Mouse (Mus musculus): ENCODE measurements around the gene Cdh18. TPM values are rescaled to one million over a fixed set of nuclear protein-coding genes. Genes with fewer than 3 reads are reported as not detected.
"Not testable (repeated sequence)": the region's sequence is repeated elsewhere in the genome, so short reads cannot be mapped to it uniquely, and the experiment has no call there.

The Cdh18 gene
- polyA plus RNA-seq, 1 experiment from 2014 or later, result not detected

GRCm38 (mm10) chr15:23317409-23317808 is 768.6 kb downstream of the Cdh18 start:
- Histone ChIP-seq H3K4me1 (ENCODE audit: insufficient read depth, low read depth, low read length) (no peaks in the 10 kb centered on the region), H3K27ac (ENCODE audit: low read length) (no peak overlapping the region), H3K27me3 (replicated peaks; ENCODE audit: insufficient read depth, low read length) (no peaks in the 10 kb centered on the region), H3K36me3 (ENCODE audit: insufficient read depth, low read length) (no peaks in the 10 kb centered on the region), H3K4me3 (ENCODE audit: low read depth, low read length) (no peak overlapping the region), H3K9me3 (ENCODE audit: low read length) (no peaks in the 10 kb centered on the region), H3K9ac (replicated peaks; ENCODE audit: low read depth) (no peak overlapping the region), H3K4me2 (replicated peaks; ENCODE audit: low read depth, low read length) (no peak overlapping the region)
- ATAC-seq (no peak), DNase-seq (ENCODE audit: low spot score) (no peak)
- TF ChIP-seq EP300 (IDR thresholded peaks at IDR 0.05) (no peak), CTCF (IDR thresholded peaks at IDR 0.05) (no peak)

DNA sequence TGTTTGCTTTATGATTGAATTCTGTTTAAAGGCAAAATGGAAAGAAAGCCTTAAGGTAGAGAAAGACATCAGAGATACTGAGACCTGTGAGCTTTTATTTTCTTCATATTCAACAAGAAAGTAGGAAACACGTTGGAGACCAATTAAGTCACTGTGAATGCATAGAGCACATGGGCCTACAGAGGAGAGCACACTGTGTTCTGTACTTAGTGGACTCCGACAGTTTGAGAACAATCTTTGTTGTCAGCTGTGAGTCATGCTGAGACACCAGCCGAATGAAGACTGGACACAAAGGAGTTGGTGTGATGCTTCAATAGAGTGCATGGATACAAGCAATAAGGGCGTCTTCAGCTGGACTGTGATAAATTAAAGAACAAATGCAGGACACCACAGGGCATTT is 791.5 kb downstream of the Cdh18 start:
- WGBS, result no CpG with 5 or more reads among the region's 4 CpGs
- H3K4me3 ChIP-seq (ENCODE audit: low read depth, low read length); H3K4me2 ChIP-seq (replicated peaks; ENCODE audit: low read depth, low read length); H3K9me3 ChIP-seq (ENCODE audit: low read length); H3K27ac ChIP-seq (ENCODE audit: low read length); H3K27me3 ChIP-seq (replicated peaks; ENCODE audit: insufficient read depth, low read length); H3K4me1 ChIP-seq (ENCODE audit: insufficient read depth, low read depth, low read length); ATAC-seq; H3K36me3 ChIP-seq (ENCODE audit: insufficient read depth, low read length); H3K9ac ChIP-seq (replicated peaks; ENCODE audit: low read depth); DNase-seq (ENCODE audit: low spot score): not testable (repeated sequence)

- Histone ChIP-seq H3K4me1 (ENCODE audit: insufficient read depth, low read depth, low read length) (no peaks in the 10 kb centered on the region), H3K4me3 (ENCODE audit: low read depth, low read length) (no peak overlapping the region), H3K36me3 (ENCODE audit: insufficient read depth, low read length) (no peaks in the 10 kb centered on the region), H3K27me3 (replicated peaks; ENCODE audit: insufficient read depth, low read length) (no peaks in the 10 kb centered on the region), H3K4me2 (replicated peaks; ENCODE audit: low read depth, low read length) (no peak overlapping the region), H3K9me3 (ENCODE audit: low read length) (no peaks in the 10 kb centered on the region), H3K9ac (replicated peaks; ENCODE audit: low read depth) (no peak overlapping the region), H3K27ac (ENCODE audit: low read length) (no peak overlapping the region)
- 68% methylated on average over 2 of the region's 2 CpGs for WGBS
- DNase-seq (ENCODE audit: low spot score) (no peak), ATAC-seq (no peak)
- TF ChIP-seq CTCF (IDR thresholded peaks at IDR 0.05) (no peak), EP300 (IDR thresholded peaks at IDR 0.05) (no peak)
These were observed 802.3 kb downstream of the Cdh18 start for GRCm38 (mm10) chr15:23351078-23351477.

- H3K27ac ChIP-seq (ENCODE audit: low read length), result no peak overlapping the region
- H3K4me3 ChIP-seq (ENCODE audit: low read depth, low read length), result no peak overlapping the region
- 81% methylated on average over 3 of the region's 3 CpGs for WGBS
- no peaks in the 10 kb centered on the region for H3K9me3 ChIP-seq (ENCODE audit: low read length)
- no peak overlapping the region for H3K4me2 ChIP-seq (replicated peaks; ENCODE audit: low read depth, low read length)
- H3K9ac ChIP-seq (replicated peaks; ENCODE audit: low read depth), result no peak overlapping the region
- H3K36me3 ChIP-seq (ENCODE audit: insufficient read depth, low read length), result no peaks in the 10 kb centered on the region
- DNase-seq (ENCODE audit: low spot score) (no peak), ATAC-seq (no peak)
- no peaks in the 10 kb centered on the region for H3K27me3 ChIP-seq (replicated peaks; ENCODE audit: insufficient read depth, low read length)
- H3K4me1 ChIP-seq (ENCODE audit: insufficient read depth, low read depth, low read length), result no peaks in the 10 kb centered on the region
- no peak for TF ChIP-seq EP300 (IDR thresholded peaks at IDR 0.05)
- no peak for TF ChIP-seq CTCF (IDR thresholded peaks at IDR 0.05)
These were observed 817.5 kb downstream of the Cdh18 start for GRCm38 (mm10) chr15:23366325-23366724.

DNA sequence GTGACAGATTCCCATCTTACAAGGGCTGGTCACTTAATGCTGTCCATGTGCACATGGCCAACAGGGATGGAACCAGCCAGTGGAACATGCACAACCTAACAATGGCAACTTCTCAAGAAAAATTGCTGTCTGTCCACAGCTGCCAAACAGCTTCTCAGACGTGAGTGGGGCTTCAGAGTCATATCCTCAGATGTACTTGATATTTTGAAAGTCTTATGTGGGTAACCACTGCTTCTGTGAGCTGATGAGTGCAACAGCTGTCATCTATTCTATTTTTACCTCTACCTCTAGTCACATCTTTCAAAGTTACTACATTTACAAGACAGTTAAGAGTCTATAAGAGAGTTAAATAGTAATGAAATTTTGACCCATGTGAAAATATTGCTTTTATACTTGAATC is 818.9 kb downstream of the Cdh18 start:
- H3K27me3 ChIP-seq (replicated peaks; ENCODE audit: insufficient read depth, low read length), result no peaks in the 10 kb centered on the region
- ATAC-seq, result no peak
- 27% methylated on average over 1 of the region's 1 CpGs for WGBS

GRCm38 (mm10) chr15:23378016-23378750 is 829.4 kb downstream of the Cdh18 start:
- no peak overlapping the region for H3K9ac ChIP-seq (replicated peaks; ENCODE audit: low read depth)
- TF ChIP-seq CTCF (IDR thresholded peaks at IDR 0.05) (no peak), EP300 (IDR thresholded peaks at IDR 0.05) (no peak)
- no peaks in the 10 kb centered on the region for H3K27me3 ChIP-seq (replicated peaks; ENCODE audit: insufficient read depth, low read length)
- DNase-seq (ENCODE audit: low spot score) (no peak), ATAC-seq (no peak)
- H3K4me3 ChIP-seq (ENCODE audit: low read depth, low read length), result no peak overlapping the region
- H3K4me1 ChIP-seq (ENCODE audit: insufficient read depth, low read depth, low read length), result no peaks in the 10 kb centered on the region
- no peaks in the 10 kb centered on the region for H3K9me3 ChIP-seq (ENCODE audit: low read length)
- H3K27ac ChIP-seq (ENCODE audit: low read length), result no peak overlapping the region
- no peak overlapping the region for H3K4me2 ChIP-seq (replicated peaks; ENCODE audit: low read depth, low read length)
- 92% methylated on average over 2 of the region's 2 CpGs for WGBS
- H3K36me3 ChIP-seq (ENCODE audit: insufficient read depth, low read length), result no peaks in the 10 kb centered on the region

More for the DNA sequence above, 818.9 kb downstream of the Cdh18 start:
- H3K27ac ChIP-seq (ENCODE audit: low read length), result no peak overlapping the region
- no peak overlapping the region for H3K9ac ChIP-seq (replicated peaks; ENCODE audit: low read depth)
- H3K4me2 ChIP-seq (replicated peaks; ENCODE audit: low read depth, low read length), result no peak overlapping the region
- H3K36me3 ChIP-seq (ENCODE audit: insufficient read depth, low read length), result no peaks in the 10 kb centered on the region
- TF ChIP-seq CTCF (IDR thresholded peaks at IDR 0.05), result no peak
- no peak for TF ChIP-seq EP300 (IDR thresholded peaks at IDR 0.05)
- H3K4me1 ChIP-seq (ENCODE audit: insufficient read depth, low read depth, low read length), result no peaks in the 10 kb centered on the region
- no peak for DNase-seq (ENCODE audit: low spot score)
- no peaks in the 10 kb centered on the region for H3K9me3 ChIP-seq (ENCODE audit: low read length)
- H3K4me3 ChIP-seq (ENCODE audit: low read depth, low read length), result no peak overlapping the region

DNA sequence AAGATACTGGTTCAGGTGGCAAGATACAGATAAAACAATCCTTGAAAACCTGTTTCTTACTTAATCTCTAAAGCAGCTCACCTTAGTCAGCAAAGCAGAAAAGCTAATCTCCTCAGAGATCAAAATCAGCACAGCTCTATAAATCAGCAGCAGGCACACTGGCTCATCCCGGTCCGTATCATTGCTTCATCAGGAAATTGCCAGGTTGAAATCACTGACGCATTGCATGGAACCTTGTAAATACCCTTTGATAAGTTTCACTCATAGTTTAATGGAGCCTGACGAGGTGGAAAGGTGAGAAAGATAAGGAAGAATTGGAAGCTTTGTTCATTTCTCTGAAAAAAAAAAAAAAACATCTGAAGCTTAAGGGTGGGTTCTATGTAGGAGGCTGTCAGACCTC is 837.0 kb downstream of the Cdh18 start:
- no peak overlapping the region for H3K27ac ChIP-seq (ENCODE audit: low read length)
- no peak overlapping the region for H3K4me2 ChIP-seq (replicated peaks; ENCODE audit: low read depth, low read length)
- H3K9ac ChIP-seq (replicated peaks; ENCODE audit: low read depth), result no peak overlapping the region
- no peaks in the 10 kb centered on the region for H3K36me3 ChIP-seq (ENCODE audit: insufficient read depth, low read length)
- no peaks in the 10 kb centered on the region for H3K4me1 ChIP-seq (ENCODE audit: insufficient read depth, low read depth, low read length)
- TF ChIP-seq EP300 (IDR thresholded peaks at IDR 0.05) (no peak), CTCF (IDR thresholded peaks at IDR 0.05) (no peak)
- ATAC-seq (no peak), DNase-seq (ENCODE audit: low spot score) (no peak)
- no peaks in the 10 kb centered on the region for H3K9me3 ChIP-seq (ENCODE audit: low read length)
- WGBS, result 50% methylated on average over 4 of the region's 4 CpGs
- H3K27me3 ChIP-seq (replicated peaks; ENCODE audit: insufficient read depth, low read length), result no peaks in the 10 kb centered on the region
- H3K4me3 ChIP-seq (ENCODE audit: low read depth, low read length), result no peak overlapping the region
